Mouse (Mus musculus) kidney, adult 2 months (tissue): ENCODE data around the gene Usp6nl.

Experiments used
- CTCF ChIP-seq: fragments of 200-500 bp; conservative IDR thresholded peaks from 2 replicates; pipeline ENCODE4 v1.5.1; 2011; ENCODE audit warnings: low read depth, mild to moderate bottlenecking, control low read depth, low read length, moderate library complexity, mixed read lengths; ENCODE audit not compliant: insufficient read depth, insufficient read length
- POLR2A ChIP-seq: fragments of 200-500 bp; IDR thresholded peaks from one replicate; pipeline ENCODE4 v1.6.1; 2011; ENCODE audit warnings: low read depth, low read length, control low read depth

GRCm38 (mm10) chr2:6488489-6489056 lies 166.1 kb downstream of the Usp6nl start:
- TF ChIP-seq POLR2A (no peak), CTCF (no peak)
